Mouse (Mus musculus): ENCODE measurements around the gene Slc5a2. TPM values are rescaled to one million over a fixed set of nuclear protein-coding genes. Genes with fewer than 3 reads are reported as not detected.

The Slc5a2 gene
- total RNA-seq (2012; rRNA removed) (0.21 and 0.25 TPM in 2 replicates), total RNA-seq (2014; rRNA removed) (not detected in 2 replicates), polyA plus RNA-seq (2012; ENCODE audit: insufficient read length, low read depth) (not detected in 2 replicates)

DNA sequence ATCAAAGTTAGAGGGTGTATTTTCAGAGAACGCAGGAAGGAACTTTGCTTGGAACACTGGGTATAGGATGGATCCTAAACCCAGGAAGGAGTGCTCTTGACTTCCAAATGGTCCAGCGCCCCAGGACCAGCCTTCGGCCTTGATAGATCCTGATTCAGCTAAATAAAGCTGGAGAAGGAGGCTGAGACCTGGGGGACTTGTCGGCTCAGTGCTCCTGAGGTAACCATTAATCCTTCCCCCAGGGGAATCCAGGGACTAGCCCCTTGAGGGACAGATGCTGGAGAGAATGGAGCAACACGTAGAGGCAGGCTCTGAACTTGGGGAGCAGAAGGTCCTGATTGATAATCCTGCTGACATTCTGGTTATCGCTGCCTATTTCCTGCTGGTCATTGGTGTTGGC lies at the start of gene Slc5a2:
Gene Slc5a2 (plus strand): TSS at position 247 of the 400 bp plus-strand sequence.
- dilution Hi-C loops (cut with MboI; ENCODE audit: extremely low pct_ligation_motif_present, extremely low pct_unique_long_range_greater_than_20kb, low sequenced_read_pairs) (no loop called here), in situ Hi-C loops (cut with MboI; ENCODE audit: low pct_ligation_motif_present, low pct_unique_long_range_greater_than_20kb, low sequenced_read_pairs) (no loop called here)
- DNase-seq (ENCODE audit: extremely low read depth), result no peak
- H3K4me2 ChIP-seq (ENCODE audit: insufficient read depth, low read depth, poor library complexity, severe bottlenecking), result no peak within 1 kb of the TSS
- H3K4me1 ChIP-seq (ENCODE audit: control insufficient read depth in 1 of 2, insufficient read depth in 2 of 2), result no peaks in the 10 kb centered on the region
- H3K9ac ChIP-seq (ENCODE audit: insufficient read depth, low read depth), result no peak within 1 kb of the TSS
- H3K79me2 ChIP-seq (replicated peaks; ENCODE audit: control insufficient read depth, extremely low read depth, insufficient read depth, poor library complexity, severe bottlenecking), result no peaks in the 10 kb centered on the region
- peaks cover 16% of the 10 kb centered on the region for H3K27me3 ChIP-seq (replicated peaks)
- peaks cover 0 to 4% of the 10 kb centered on the region in 2 experiments for H3K36me3 ChIP-seq (replicated peaks in 1 of 2; ENCODE audit: control insufficient read depth in 1 of 2, insufficient read depth in 1 of 2, low read length in 1 of 2)
- H3K9me3 ChIP-seq (replicated peaks; ENCODE audit: low read length), result no peaks in the 10 kb centered on the region
- TF ChIP-seq GABPA (IDR thresholded peaks at IDR 0.05; ENCODE audit: insufficient replicate concordance, low read depth, low read length) (no peak), HCFC1 (IDR thresholded peaks at IDR 0.05; ENCODE audit: low read depth, low read length) (no peak), KAT2A (IDR thresholded peaks at IDR 0.05; ENCODE audit: insufficient replicate concordance, low read length) (no peak), TBP (conservative IDR thresholded peaks at IDR 0.05; ENCODE audit: low read depth, low read length) (no peak), ZMIZ1 (IDR thresholded peaks at IDR 0.05; ENCODE audit: low read depth, low read length) (no peak), JUND (conservative IDR thresholded peaks at IDR 0.05; ENCODE audit: low read depth, low read length) (no peak), ZNF384 (IDR thresholded peaks at IDR 0.05; ENCODE audit: low read depth, low read length) (no peak), TCF12 (IDR thresholded peaks at IDR 0.05; ENCODE audit: low read depth, low read length) (no peak), RAD21 (IDR thresholded peaks at IDR 0.05; ENCODE audit: low read depth, low read length) (no peak), SIN3A (IDR thresholded peaks at IDR 0.05; ENCODE audit: low read length) (no peak), USF1 (IDR thresholded peaks at IDR 0.05; ENCODE audit: low read depth, low read length) (no peak), ELF1 (IDR thresholded peaks at IDR 0.05; ENCODE audit: low read depth, low read length) (no peak), NRF1 (IDR thresholded peaks at IDR 0.05; ENCODE audit: low read depth, low read length) (no peak), RCOR1 (conservative IDR thresholded peaks at IDR 0.05; ENCODE audit: low read depth, low read length) (no peak), PAX5 (IDR thresholded peaks at IDR 0.05; ENCODE audit: low read length) (no peak), JUN (IDR thresholded peaks at IDR 0.05; ENCODE audit: insufficient read depth, low read depth, low read length) (no peak)
- H3K27ac ChIP-seq (ENCODE audit: insufficient read depth, low read depth), result no peak within 1 kb of the TSS
- H3K4me3 ChIP-seq (replicated peaks in 1 of 3; ENCODE audit: low read depth in 2 of 3, low read length in 2 of 3, poor library complexity in 1 of 3), result no peak within 1 kb of the TSS

DNA sequence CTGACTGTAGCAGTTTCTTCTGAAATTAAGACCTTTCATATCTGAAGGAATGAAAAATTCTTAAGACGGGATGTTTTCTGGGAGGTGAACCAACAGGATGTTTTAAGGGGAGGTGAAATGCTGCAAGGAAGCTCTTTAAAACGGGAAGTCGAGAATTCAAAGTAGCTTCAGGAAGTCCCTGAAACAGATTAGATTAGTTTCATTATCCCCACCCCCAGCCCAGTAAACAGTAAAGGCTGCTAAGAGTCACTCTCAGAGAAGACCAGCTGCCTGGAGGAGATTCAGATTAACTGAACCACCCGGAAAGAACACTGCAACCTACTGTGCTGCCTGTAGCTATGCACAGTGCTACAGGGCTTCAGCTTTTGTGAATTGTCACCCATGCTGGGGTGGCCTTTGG lies 45.5 kb upstream of the Slc5a2 start:
- peaks cover 6% of the 10 kb centered on the region for H3K27me3 ChIP-seq (replicated peaks)
- DNase-seq (ENCODE audit: extremely low read depth), result no peak
- no peak overlapping the region for H3K4me3 ChIP-seq (replicated peaks in 1 of 3; ENCODE audit: low read depth in 2 of 3, low read length in 2 of 3, poor library complexity in 1 of 3)
- H3K4me2 ChIP-seq (ENCODE audit: insufficient read depth, low read depth, poor library complexity, severe bottlenecking), result no peak overlapping the region
- H3K9me3 ChIP-seq (replicated peaks; ENCODE audit: low read length), result peaks cover 4% of the 10 kb centered on the region
- H3K9ac ChIP-seq (ENCODE audit: insufficient read depth, low read depth), result no peak overlapping the region
- no peaks in the 10 kb centered on the region for H3K36me3 ChIP-seq (replicated peaks in 1 of 2; ENCODE audit: control insufficient read depth in 1 of 2, insufficient read depth in 1 of 2, low read length in 1 of 2)
- H3K79me2 ChIP-seq (replicated peaks; ENCODE audit: control insufficient read depth, extremely low read depth, insufficient read depth, poor library complexity, severe bottlenecking), result no peaks in the 10 kb centered on the region
- no peak for TF ChIP-seq MXI1 (IDR thresholded peaks at IDR 0.05; ENCODE audit: low read depth, low read length)
- no peak for TF ChIP-seq EP300 (IDR thresholded peaks at IDR 0.05; ENCODE audit: low read length)
- TF ChIP-seq KAT2A (IDR thresholded peaks at IDR 0.05; ENCODE audit: insufficient replicate concordance, low read length), result no peak
- TF ChIP-seq NELFE (IDR thresholded peaks at IDR 0.05; ENCODE audit: low read depth, low read length), result no peak
- no peak for TF ChIP-seq RCOR1 (conservative IDR thresholded peaks at IDR 0.05; ENCODE audit: low read depth, low read length)
- no peak for TF ChIP-seq ZMIZ1 (IDR thresholded peaks at IDR 0.05; ENCODE audit: low read depth, low read length)
- H3K27ac ChIP-seq (ENCODE audit: insufficient read depth, low read depth), result no peak overlapping the region
- dilution Hi-C loops (cut with MboI; ENCODE audit: extremely low pct_ligation_motif_present, extremely low pct_unique_long_range_greater_than_20kb, low sequenced_read_pairs) (no loop called here), in situ Hi-C loops (cut with MboI; ENCODE audit: low pct_ligation_motif_present, low pct_unique_long_range_greater_than_20kb, low sequenced_read_pairs) (no loop called here)
- H3K4me1 ChIP-seq (ENCODE audit: control insufficient read depth in 1 of 2, insufficient read depth in 2 of 2), result no peaks in the 10 kb centered on the region
